Mouse (Mus musculus): ENCODE data around the gene Grm4.

The Grm4 gene

GRCm38 (mm10) chr17:27495008-27495540, 26.1 kb downstream of the Grm4 start:
- CTCF ChIA-PET = no interaction called here

GRCm38 (mm10) chr17:27493969-27494368, 27.2 kb downstream of the Grm4 start:
- CTCF ChIA-PET = no interaction called here

GRCm38 (mm10) chr17:27493389-27493788, 27.8 kb downstream of the Grm4 start:
- CTCF ChIA-PET = interaction anchor here (0.6 kb wide), 1 partner anchor 245 kb away, joined by 3 read pairs; no protein-coding TSS in a partner anchor

GRCm38 (mm10) chr17:27488173-27488823, 32.9 kb downstream of the Grm4 start:
- CTCF ChIA-PET = no interaction called here

- CTCF ChIA-PET = no interaction called here
Observed at GRCm38 (mm10) chr17:27485940-27486339, 35.3 kb downstream of the Grm4 start.

- CTCF ChIA-PET = no interaction called here
Observed at GRCm38 (mm10) chr17:27483571-27483970, 37.6 kb downstream of the Grm4 start.

- CTCF ChIA-PET = interaction anchor here (0.5 kb wide), 1 partner anchor 1267 kb away, joined by 3 read pairs; no protein-coding TSS in a partner anchor
Observed at GRCm38 (mm10) chr17:27480143-27481103, 40.8 kb downstream of the Grm4 start.

GRCm38 (mm10) chr17:27475650-27476049, 45.6 kb downstream of the Grm4 start:
- CTCF ChIA-PET = no interaction called here

- CTCF ChIA-PET = no interaction called here
Observed at GRCm38 (mm10) chr17:27466620-27467019, 54.6 kb downstream of the Grm4 start.

GRCm38 (mm10) chr17:27465924-27466323, 55.3 kb downstream of the Grm4 start:
- CTCF ChIA-PET = no interaction called here

- CTCF ChIA-PET = no interaction called here
Observed at GRCm38 (mm10) chr17:27464327-27464962, 56.8 kb downstream of the Grm4 start.

GRCm38 (mm10) chr17:27459979-27460378, 61.2 kb downstream of the Grm4 start:
- CTCF ChIA-PET = no interaction called here

- CTCF ChIA-PET = no interaction called here
Observed at GRCm38 (mm10) chr17:27459241-27459640, 62.0 kb downstream of the Grm4 start.

- CTCF ChIA-PET = interaction anchor here (0.5 kb wide), 1 partner anchor 1890 kb away, joined by 3 read pairs; no protein-coding TSS in a partner anchor
Observed at GRCm38 (mm10) chr17:27457863-27458494, 63.2 kb downstream of the Grm4 start.

- CTCF ChIA-PET = no interaction called here
Observed at GRCm38 (mm10) chr17:27457038-27457577, 64.1 kb downstream of the Grm4 start.

GRCm38 (mm10) chr17:27456364-27456763, 64.8 kb downstream of the Grm4 start:
- CTCF ChIA-PET = no interaction called here

GRCm38 (mm10) chr17:27455012-27455784, 66.0 kb downstream of the Grm4 start:
- CTCF ChIA-PET = no interaction called here

GRCm38 (mm10) chr17:27454396-27454795, 66.8 kb downstream of the Grm4 start:
- CTCF ChIA-PET = no interaction called here

GRCm38 (mm10) chr17:27453045-27453444, 68.2 kb downstream of the Grm4 start:
- CTCF ChIA-PET = interaction anchor here (0.7 kb wide), 1 partner anchor 197 kb away, joined by 3 read pairs; no protein-coding TSS in a partner anchor

- CTCF ChIA-PET = interaction anchor here (0.6 kb wide), 1 partner anchor 28 kb away, joined by 4 read pairs; no protein-coding TSS in a partner anchor
Observed at GRCm38 (mm10) chr17:27451787-27452186, 69.4 kb downstream of the Grm4 start.

Measured in spleen, embryonic (tissue).